Mouse (Mus musculus): ENCODE data around the gene Ptprn.

Gene Ptprn

GRCm38 (mm10) chr1:75264091-75264880, at the start of gene Ptprn:
Ptprn (minus strand) TSS chr1:75264502.
- in situ Hi-C loops (cut with MseI, MboI), result loop anchor here in 1 of 2 experiments (25.0 kb wide), 1 partner anchor 327 kb away; the partner anchor contains the start of gene Cfap65

DNA sequence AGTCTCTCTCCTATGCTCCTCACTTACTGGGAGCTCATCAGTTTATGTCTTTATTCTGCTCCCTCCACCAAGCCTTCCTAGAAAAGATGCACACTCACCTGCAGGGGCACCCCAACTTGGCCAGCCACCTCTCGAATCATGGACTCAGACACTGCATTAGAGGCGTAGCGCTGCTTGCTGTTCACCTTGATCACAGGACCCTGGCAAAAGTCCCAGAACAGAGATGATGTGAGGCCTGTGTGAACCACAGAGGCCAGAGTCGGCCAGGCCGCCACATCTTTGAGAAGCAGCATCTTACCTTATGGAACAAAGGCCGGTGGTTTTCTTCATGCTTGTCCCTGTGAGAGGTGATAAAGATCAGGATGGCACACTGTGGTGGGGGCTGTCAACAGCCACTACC, 47.4 kb upstream of the Ptprn start:
- in situ Hi-C loops (cut with MseI, MboI), result no loop called here

DNA sequence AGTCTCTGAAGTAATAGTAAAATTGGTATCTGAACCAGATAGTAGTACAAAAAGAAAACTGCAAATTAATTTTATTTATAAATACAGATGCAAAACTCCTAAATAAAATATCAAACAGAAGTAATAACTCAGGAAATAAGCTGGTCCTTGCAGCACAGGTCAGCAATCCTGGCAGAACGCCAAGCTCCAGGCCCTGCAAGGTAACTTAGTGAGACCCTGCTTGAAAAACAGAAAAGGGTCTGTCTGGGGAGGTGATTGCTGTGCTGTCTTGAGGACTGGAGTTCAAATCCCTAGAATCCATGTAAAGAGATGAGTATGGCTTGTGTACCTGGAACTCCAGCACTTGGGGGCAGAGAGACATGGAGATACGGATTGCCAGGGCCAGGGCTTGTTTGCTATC, 40.4 kb upstream of the Ptprn start:
- in situ Hi-C loops (cut with MseI, MboI), result no loop called here

- in situ Hi-C loops (cut with MseI, MboI), result no loop called here
Observed at GRCm38 (mm10) chr1:75294294-75294693, 30.0 kb upstream of the Ptprn start.

DNA sequence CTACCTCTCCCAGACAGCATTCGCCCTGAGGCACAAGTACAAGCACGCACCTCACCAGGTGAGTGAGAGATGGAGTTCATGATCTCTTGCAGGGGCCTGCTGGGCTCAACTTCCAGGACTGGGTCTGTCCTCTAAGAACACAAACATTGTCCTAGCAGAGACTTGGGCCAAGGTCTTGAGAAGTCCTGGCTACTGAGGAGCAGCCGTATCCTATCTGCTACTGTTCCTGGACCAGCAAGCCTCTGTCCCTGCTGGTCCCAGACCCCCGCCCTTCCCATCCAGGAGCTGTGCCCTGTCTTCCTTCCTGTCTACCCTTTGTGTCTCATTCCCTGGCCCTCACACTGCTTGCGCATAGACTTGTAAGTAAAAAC, 29.0 kb upstream of the Ptprn start:
- in situ Hi-C loops (cut with MseI, MboI), result no loop called here

- in situ Hi-C loops (cut with MseI, MboI), result no loop called here
Observed at GRCm38 (mm10) chr1:75292476-75293330, 28.4 kb upstream of the Ptprn start.

- in situ Hi-C loops (cut with MseI, MboI), result no loop called here
Observed at GRCm38 (mm10) chr1:75291321-75291720, 27.0 kb upstream of the Ptprn start.

DNA sequence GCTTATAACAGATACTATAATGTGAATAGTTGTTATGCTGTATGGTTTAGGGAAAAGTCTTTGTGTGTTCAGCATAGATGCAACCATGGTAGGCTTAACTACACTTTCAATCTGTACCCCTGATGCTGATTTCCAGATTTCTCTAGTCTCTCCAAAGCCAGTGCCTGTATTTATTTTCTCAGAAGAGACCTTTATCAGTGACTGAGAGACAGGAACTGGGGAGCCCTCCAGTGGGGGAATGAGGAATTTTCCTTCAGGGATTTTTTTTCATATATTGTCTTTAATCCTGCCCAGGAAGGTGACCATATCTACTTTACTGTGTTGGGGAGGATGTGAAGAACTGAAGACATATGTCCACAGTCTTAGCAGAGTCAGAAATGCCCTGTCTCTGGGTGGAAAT, 26.3 kb upstream of the Ptprn start:
- in situ Hi-C loops (cut with MseI, MboI), result no loop called here

- in situ Hi-C loops (cut with MseI, MboI), result no loop called here
Observed at GRCm38 (mm10) chr1:75289888-75290431, 25.7 kb upstream of the Ptprn start.

- in situ Hi-C loops (cut with MseI, MboI), result no loop called here
Observed at GRCm38 (mm10) chr1:75289376-75289775, 25.1 kb upstream of the Ptprn start.

GRCm38 (mm10) chr1:75284911-75285310, 20.6 kb upstream of the Ptprn start:
- in situ Hi-C loops (cut with MseI, MboI), result no loop called here

- in situ Hi-C loops (cut with MseI, MboI), result no loop called here
Observed at GRCm38 (mm10) chr1:75283017-75283416, 18.7 kb upstream of the Ptprn start.

DNA sequence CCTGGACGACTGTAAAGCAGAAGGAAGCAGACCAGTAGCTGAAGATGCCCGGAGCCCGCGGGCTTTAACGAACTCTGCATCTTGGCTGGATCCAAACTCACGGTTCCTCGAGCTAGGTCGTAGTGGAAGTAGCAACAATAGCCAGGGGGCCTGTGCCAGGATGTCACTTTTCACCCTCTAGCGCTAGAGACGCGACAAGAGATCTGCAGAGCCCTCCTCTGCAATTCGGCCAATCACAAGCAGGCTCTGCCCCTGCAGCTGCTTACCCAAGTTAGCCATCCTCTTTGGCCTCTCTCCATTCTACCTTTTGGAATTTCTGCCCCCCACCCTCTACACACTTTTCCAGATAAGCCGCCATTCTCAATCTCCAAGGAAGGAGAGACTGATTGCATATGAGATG, 13.9 kb upstream of the Ptprn start, which contains the start of gene Resp18:
Gene Resp18, minus strand, starts transcription at position 188 of the 400 bp plus-strand sequence.
- in situ Hi-C loops (cut with MseI, MboI), result no loop called here

- in situ Hi-C loops (cut with MseI, MboI), result no loop called here
Observed at GRCm38 (mm10) chr1:75277195-75278188, 13.2 kb upstream of the Ptprn start.

DNA sequence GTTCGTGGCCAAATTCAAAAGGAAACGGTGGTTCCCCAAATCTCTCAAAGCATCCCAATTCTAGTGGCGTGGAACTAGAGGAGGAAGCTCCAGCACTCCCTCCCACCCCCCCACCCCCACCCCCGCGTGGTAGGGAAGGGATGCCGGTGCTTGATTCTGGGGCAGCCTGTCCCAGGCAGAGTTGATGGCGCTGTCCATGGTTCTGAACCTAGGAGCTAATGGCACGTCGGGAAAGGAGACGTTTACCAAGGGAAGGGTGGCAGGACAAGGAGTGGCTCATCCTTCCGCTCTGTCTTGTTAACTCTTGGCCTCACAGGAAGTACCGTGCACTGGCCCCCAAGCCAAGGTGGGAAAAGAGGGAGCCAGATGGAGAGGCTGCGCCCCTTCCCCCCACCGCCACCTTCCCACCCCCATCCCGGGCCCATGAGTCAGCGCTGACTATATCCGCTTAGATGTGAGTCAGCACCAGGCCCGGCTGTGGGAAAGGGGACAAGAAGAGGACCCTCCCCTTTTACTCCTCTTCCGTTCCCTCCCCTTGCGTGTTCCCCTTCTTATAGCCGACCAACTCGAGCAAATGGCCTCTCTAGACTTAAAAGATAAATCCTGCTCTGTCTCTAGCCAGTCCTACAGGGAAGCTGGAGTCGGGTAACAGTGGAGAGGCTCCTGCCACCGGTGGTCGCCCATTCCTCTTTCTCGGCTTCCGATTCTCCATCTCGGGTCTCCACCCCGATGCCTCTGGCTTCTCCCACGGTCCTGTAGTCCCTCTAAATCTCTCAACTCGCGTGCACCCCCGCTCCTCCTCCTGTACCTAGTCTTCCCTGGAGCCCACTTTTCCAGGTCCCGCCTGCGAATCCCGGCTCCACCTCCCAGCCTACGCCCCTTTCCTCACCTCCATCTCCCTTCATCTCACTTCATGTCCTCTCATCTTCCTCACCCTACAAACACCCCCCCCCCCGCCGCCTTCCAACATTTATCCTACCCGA, 1.0 kb downstream of the Ptprn start:
- in situ Hi-C loops (cut with MseI, MboI), result loop anchor here in 1 of 2 experiments (25.0 kb wide), 1 partner anchor 326 kb away; the partner anchor contains the start of gene Cfap65

DNA sequence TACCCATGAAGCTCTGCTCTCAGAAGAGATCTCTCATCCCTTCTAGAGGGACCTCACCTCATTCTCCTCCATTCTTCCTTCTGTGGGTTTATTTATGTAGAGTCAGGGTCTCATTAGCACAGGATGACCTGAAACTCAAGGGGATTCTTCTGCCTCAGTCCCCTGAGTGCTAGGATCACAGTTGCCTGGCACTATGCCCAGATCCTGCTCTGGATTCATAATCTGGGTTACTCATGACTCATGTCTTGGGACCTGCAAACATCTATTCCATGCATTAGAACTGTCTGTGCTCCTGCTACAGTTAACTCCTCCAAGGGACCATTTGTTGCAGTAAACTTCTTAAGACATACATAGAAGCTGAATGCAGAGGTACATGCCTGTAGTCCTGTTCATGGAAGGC, 3.0 kb downstream of the Ptprn start:
- in situ Hi-C loops (cut with MseI, MboI), result loop anchor here in 1 of 2 experiments (25.0 kb wide), 1 partner anchor 324 kb away; the partner anchor contains the start of gene Cfap65

GRCm38 (mm10) chr1:75255516-75256046, 8.7 kb downstream of the Ptprn start:
- in situ Hi-C loops (cut with MseI, MboI), result loop anchor here in 1 of 2 experiments (25.0 kb wide), 1 partner anchor 318 kb away; the partner anchor contains the start of gene Cfap65

- in situ Hi-C loops (cut with MseI, MboI), result loop anchor here in 1 of 2 experiments (25.0 kb wide), 1 partner anchor 317 kb away; the partner anchor contains the start of gene Cfap65
Observed at GRCm38 (mm10) chr1:75254625-75255013, 9.7 kb downstream of the Ptprn start.

Data from mouse trophoblast stem cell (cell line).